8 mouse cellular contexts compared by ENCODE assay signal in genomic region chr12:108208726-108209438, GRCm38 (mm10). TPM values are rescaled to one million over a fixed set of nuclear protein-coding genes. Genes with fewer than 3 reads are reported as not detected.
DNase-seq lines count a peak whose midpoint lies in the region; ATAC-seq and TF ChIP-seq lines count a peak whose summit lies in the region.

No protein-coding gene starts in this region.

- no peak overlapping the region for H3K27ac ChIP-seq in cortical plate, adult 2 months (ENCODE audit: insufficient read depth, low read length)
- no peak overlapping the region for H3K27ac ChIP-seq in intestine, postnatal 0 days (ENCODE audit: low read depth, low read length)
- H3K27ac ChIP-seq in midbrain, postnatal 0 days (ENCODE audit: low read depth, low read length): no peak overlapping the region

- 36% methylated on average over 13 of the region's 13 CpGs for WGBS in intestine, postnatal 0 days
- WGBS in midbrain, postnatal 0 days: 31% methylated on average over 12 of the region's 13 CpGs

- H3K27me3 ChIP-seq in intestine, postnatal 0 days (replicated peaks; ENCODE audit: control insufficient read depth, insufficient read depth, low read length): no peaks in the 10 kb centered on the region
- no peaks in the 10 kb centered on the region for H3K27me3 ChIP-seq in midbrain, postnatal 0 days (ENCODE audit: insufficient read depth, low read length)

- no peak for TF ChIP-seq POLR2A in cortical plate, adult 2 months (IDR thresholded peaks at IDR 0.05; ENCODE audit: extremely low read depth, insufficient read depth, low read length)

- H3K9me3 ChIP-seq in intestine, postnatal 0 days (ENCODE audit: control insufficient read depth): no peaks in the 10 kb centered on the region
- H3K9me3 ChIP-seq in midbrain, postnatal 0 days (ENCODE audit: low read length): no peaks in the 10 kb centered on the region

- intact Hi-C loops in gastrocnemius, postnatal 36 days (cut with DNase I): loop anchor here (2.0 to 10.0 kb wide), 2 partner anchors 84 to 286 kb away; no protein-coding TSS in a partner anchor
- intact Hi-C loops in left cerebral cortex, postnatal 4 days (cut with DNase I): loop anchor here (5.0 to 10.0 kb wide), 2 partner anchors 63 to 296 kb away; no protein-coding TSS in a partner anchor

- 0 out of 2 replicates have a peak overlapping the region, but pooled peaks have one; percentile 3 for H3K4me2 ChIP-seq in intestine, postnatal 0 days (replicated peaks; ENCODE audit: low read depth)
- no peak overlapping the region for H3K4me2 ChIP-seq in midbrain, postnatal 0 days (ENCODE audit: low read depth, low read length, poor library complexity, severe bottlenecking)

- H3K4me1 ChIP-seq in cortical plate, adult 2 months (ENCODE audit: control insufficient read depth, insufficient read depth, low read length): peaks cover 3% of the 10 kb centered on the region; the same call in 1 of the 2 replicates
- H3K4me1 ChIP-seq in intestine, postnatal 0 days (replicated peaks; ENCODE audit: control insufficient read depth, insufficient read depth, low read length): peaks cover 5% of the 10 kb centered on the region; the same call in 1 of the 2 replicates
- H3K4me1 ChIP-seq in midbrain, postnatal 0 days (ENCODE audit: insufficient read depth, low read length): no peaks in the 10 kb centered on the region; the same call in 1 of the 2 replicates

- H3K9ac ChIP-seq in intestine, postnatal 0 days (ENCODE audit: low read depth, low read length): no peak overlapping the region
- H3K9ac ChIP-seq in midbrain, postnatal 0 days (replicated peaks; ENCODE audit: low read length, poor library complexity, severe bottlenecking): no peak overlapping the region

- H3K36me3 ChIP-seq in intestine, postnatal 0 days (ENCODE audit: control insufficient read depth, insufficient read depth): peaks cover 32% of the 10 kb centered on the region
- H3K36me3 ChIP-seq in midbrain, postnatal 0 days (ENCODE audit: insufficient read depth, low read length): peaks cover 29% of the 10 kb centered on the region

- ATAC-seq in intestine, postnatal 0 days: no peak
- no peak for ATAC-seq in midbrain, postnatal 0 days (ENCODE audit: low FRiP score)

- no peak overlapping the region for H3K4me3 ChIP-seq in cortical plate, adult 2 months (ENCODE audit: insufficient read depth, low read length)
- no peak overlapping the region for H3K4me3 ChIP-seq in intestine, postnatal 0 days (ENCODE audit: low read depth, low read length)
- H3K4me3 ChIP-seq in midbrain, postnatal 0 days (ENCODE audit: low read depth, low read length): no peak overlapping the region

- peak; percentile 19 to 62 for DNase-seq in spleen, adult 18-20 months
- no peak for DNase-seq in spleen, adult 12 weeks (ENCODE audit: low spot score)
- DNase-seq in gastrocnemius, postnatal 36 days: peak; percentile 61 to 78
- peak; percentile 88 for DNase-seq in left cerebral cortex, postnatal 4 days
- DNase-seq in midbrain, postnatal 0 days (ENCODE audit: low spot score): peak; percentile 81
- peak; percentile 40 to 79 for DNase-seq in spleen, postnatal 4 days (ENCODE audit: low spot score in 2 of 2)

- TF ChIP-seq CTCF in cortical plate, adult 2 months (IDR thresholded peaks at IDR 0.05; ENCODE audit: extremely low read depth, insufficient read depth, low read length): peak; percentile 77
- TF ChIP-seq CTCF in intestine, postnatal 0 days (IDR thresholded peaks at IDR 0.05; ENCODE audit: low read depth): peak; percentile 87
- peak; percentile 86 for TF ChIP-seq CTCF in midbrain, postnatal 0 days (IDR thresholded peaks at IDR 0.05)

RNA-seq across cellular contexts. Expression of gene Ccnk, which starts 29.5 kb away (rescaled TPM):
- 24.0 and 24.8 TPM in 2 replicates for polyA plus RNA-seq in cortical plate, adult 2 months (2012; rRNA removed)
- total RNA-seq in gastrocnemius, postnatal 36 days (2021): 10 to 100 TPM; 88.0 to 91.8 TPM
- 3.0 and 3.3 TPM in 2 replicates for polyA plus RNA-seq in intestine, postnatal 0 days (2015; fragmentation: Nextera tagmentation; extraction: Ambion mirVana)
- total RNA-seq in left cerebral cortex, postnatal 4 days (2021): 10 to 100 TPM; 39.0 to 40.2 TPM
- 12.1 and 27.6 TPM in 2 replicates for total RNA-seq in midbrain, postnatal 0 days (2014; rRNA removed)
- polyA plus RNA-seq in midbrain, postnatal 0 days (2015; fragmentation: Nextera tagmentation; extraction: Ambion mirVana): 2.1 and 2.2 TPM in 2 replicates

RNA-seq across cellular contexts. Expression of gene Setd3, which starts 29.8 kb away (rescaled TPM):
- 107 and 110 TPM in 2 replicates for polyA plus RNA-seq in cortical plate, adult 2 months (2012; rRNA removed)
- 10 to 100 TPM; 84.0 to 90.2 TPM for total RNA-seq in gastrocnemius, postnatal 36 days (2021)
- 49.1 and 50.0 TPM in 2 replicates for polyA plus RNA-seq in intestine, postnatal 0 days (2015; fragmentation: Nextera tagmentation; extraction: Ambion mirVana)
- total RNA-seq in left cerebral cortex, postnatal 4 days (2021): 100 to 1,000 TPM; 122 to 123 TPM
- total RNA-seq in midbrain, postnatal 0 days (2014; rRNA removed): 74.6 and 95.5 TPM in 2 replicates
- 88.1 and 91.2 TPM in 2 replicates for polyA plus RNA-seq in midbrain, postnatal 0 days (2015; fragmentation: Nextera tagmentation; extraction: Ambion mirVana)
